Mouse (Mus musculus) neural tube, embryonic 11.5 days (tissue): ENCODE measurements at regions not wholly inside any gene's neighbourhood (a gene's known extent, or its start where the extent isn't known, plus 50 kb on each side); places are given as distances from the start of the nearest gene placed in this dataset.

Experiments used
- ATAC-seq: fragments of 200-750 bp; cut with Nextera tagmentation; 2 replicates; pipeline ENCODE4 v1.8.0; 2017; ENCODE audit warnings: moderate number of reproducible peaks, mild to moderate bottlenecking, moderate TSS enrichment, moderate library complexity; ENCODE audit not compliant: insufficient read depth, low FRiP score, low TSS enrichment
- DNase-seq: peaks from one replicate; pipeline ENCODE4 v3.0.0-alpha.2; 2015; ENCODE audit warnings: low spot score
- H3K27ac ChIP-seq: fragments of 300-500 bp; sonication (generic); 2 replicates; pipeline ENCODE4 v1.5.1; 2014; ENCODE audit warnings: low read depth, mild to moderate bottlenecking, low read length
- H3K27me3 ChIP-seq: fragments of 300-500 bp; sonication (generic); 2 replicates; pipeline ENCODE4 v1.6.1; 2014; ENCODE audit warnings: mild to moderate bottlenecking, low read length, mixed read lengths; ENCODE audit not compliant: control insufficient read depth, insufficient read depth
- H3K36me3 ChIP-seq: fragments of 300-500 bp; sonication (generic); 2 replicates; pipeline ENCODE4 v1.6.1; 2014; ENCODE audit warnings: mild to moderate bottlenecking, low read length, moderate library complexity, mixed read lengths; ENCODE audit not compliant: control insufficient read depth, insufficient read depth
- H3K4me1 ChIP-seq: fragments of 300-500 bp; sonication (generic); 2 replicates; pipeline ENCODE4 v1.6.1; 2014; ENCODE audit warnings: low read length, mixed read lengths; ENCODE audit not compliant: control insufficient read depth, insufficient read depth
- H3K4me2 ChIP-seq: fragments of 300-500 bp; sonication (generic); 2 replicates; pipeline ENCODE4 v1.6.1; 2014; ENCODE audit warnings: low read depth, mild to moderate bottlenecking, moderate library complexity
- H3K4me3 ChIP-seq: fragments of 300-500 bp; sonication (generic); 2 replicates; pipeline ENCODE4 v1.5.1; 2014; ENCODE audit warnings: low read depth, low read length
- H3K9ac ChIP-seq: fragments of 300-500 bp; sonication (generic); 2 replicates; pipeline ENCODE4 v1.6.1; 2014; ENCODE audit warnings: mild to moderate bottlenecking, low read length
- H3K9me3 ChIP-seq: fragments of 300-500 bp; sonication (generic); 2 replicates; pipeline ENCODE4 v1.6.1; 2016; ENCODE audit warnings: low read length; ENCODE audit not compliant: control insufficient read depth
- WGBS: fragments of 180-500 bp; shearing (Covaris S2); extraction: QIAGEN DNeasy Blood & Tissue Kit; methylation state at CpG from one replicate; pipeline ENCODE4 v1.1.7; 2014; 5-methylcytosine and 5-hydroxymethylcytosine counted together

GRCm38 (mm10) chr9:90683319-90683718 is 412.7 kb upstream of the Tbc1d2b start:
- no peak overlapping the region for H3K4me2 ChIP-seq
- no peaks in the 10 kb centered on the region for H3K27me3 ChIP-seq
- H3K27ac ChIP-seq = no peak overlapping the region
- DNase-seq (no peak), ATAC-seq (no peak)
- no peaks in the 10 kb centered on the region for H3K36me3 ChIP-seq
- no peaks in the 10 kb centered on the region for H3K9me3 ChIP-seq
- H3K4me1 ChIP-seq = no peaks in the 10 kb centered on the region
- no peak overlapping the region for H3K4me3 ChIP-seq
- no peak overlapping the region for H3K9ac ChIP-seq
- WGBS = 50% methylated on average over 3 of the region's 3 CpGs

- Histone ChIP-seq H3K4me1 (no peaks in the 10 kb centered on the region; the same call in 1 of the 2 replicates), H3K27me3 (no peaks in the 10 kb centered on the region), H3K4me3 (no peak overlapping the region), H3K27ac (no peak overlapping the region), H3K4me2 (no peak overlapping the region), H3K9me3 (no peaks in the 10 kb centered on the region), H3K36me3 (no peaks in the 10 kb centered on the region), H3K9ac (no peak overlapping the region)
- ATAC-seq = no peak
- 71% methylated on average over 12 of the region's 12 CpGs for WGBS
- DNase-seq = no peak
Measured at GRCm38 (mm10) chr9:90690066-90690465, 419.5 kb upstream of the Tbc1d2b start.

- no peak for ATAC-seq
- H3K27ac ChIP-seq = no peak overlapping the region
Measured at GRCm38 (mm10) chr9:90691137-90691536, 420.5 kb upstream of the Tbc1d2b start.

GRCm38 (mm10) chr9:90691676-90692661 is 421.4 kb upstream of the Tbc1d2b start:
- ATAC-seq = peak; percentile 70
- WGBS = 41% methylated on average over 12 of the region's 12 CpGs
- Histone ChIP-seq H3K27ac (no peak overlapping the region), H3K9me3 (no peaks in the 10 kb centered on the region), H3K36me3 (no peaks in the 10 kb centered on the region), H3K4me1 (no peaks in the 10 kb centered on the region; the same call in 1 of the 2 replicates), H3K27me3 (no peaks in the 10 kb centered on the region), H3K9ac (no peak overlapping the region), H3K4me2 (no peak overlapping the region), H3K4me3 (no peak overlapping the region)
- DNase-seq = peak; percentile 64

More at GRCm38 (mm10) chr9:90691137-90691536, 420.5 kb upstream of the Tbc1d2b start:
- no peaks in the 10 kb centered on the region for H3K27me3 ChIP-seq
- no peak overlapping the region for H3K4me2 ChIP-seq
- H3K36me3 ChIP-seq = no peaks in the 10 kb centered on the region
- no peak overlapping the region for H3K4me3 ChIP-seq
- H3K4me1 ChIP-seq = no peaks in the 10 kb centered on the region; the same call in 1 of the 2 replicates
- no peak for DNase-seq
- no peak overlapping the region for H3K9ac ChIP-seq
- H3K9me3 ChIP-seq = no peaks in the 10 kb centered on the region

GRCm38 (mm10) chr9:90693031-90693671 is 422.5 kb upstream of the Tbc1d2b start:
- WGBS = 20% methylated on average over 9 of the region's 9 CpGs
- Histone ChIP-seq H3K9ac (no peak overlapping the region), H3K4me3 (no peak overlapping the region), H3K27me3 (0 out of 2 replicates have a peak, but pooled peaks cover 2% of the 10 kb centered on the region), H3K36me3 (no peaks in the 10 kb centered on the region), H3K9me3 (no peaks in the 10 kb centered on the region), H3K27ac (peak overlapping the region; percentile 28; the same call in 1 of the 2 replicates), H3K4me2 (no peak overlapping the region), H3K4me1 (no peaks in the 10 kb centered on the region; the same call in 1 of the 2 replicates)
- peak; percentile 64 for DNase-seq
- peak; percentile 80 for ATAC-seq

GRCm38 (mm10) chr9:90694051-90694645 is 423.5 kb upstream of the Tbc1d2b start:
- 0 out of 2 replicates have a peak, but pooled peaks cover 2% of the 10 kb centered on the region for H3K27me3 ChIP-seq
- DNase-seq (no peak), ATAC-seq (no peak)
- no peak overlapping the region for H3K4me2 ChIP-seq
- no peak overlapping the region for H3K4me3 ChIP-seq
- H3K36me3 ChIP-seq = no peaks in the 10 kb centered on the region
- peak overlapping the region; percentile 35 for H3K27ac ChIP-seq
- H3K9ac ChIP-seq = no peak overlapping the region
- no peaks in the 10 kb centered on the region for H3K9me3 ChIP-seq
- H3K4me1 ChIP-seq = no peaks in the 10 kb centered on the region; the same call in 1 of the 2 replicates
- 56% methylated on average over 13 of the region's 13 CpGs for WGBS

GRCm38 (mm10) chr9:90695693-90696092 is 425.1 kb upstream of the Tbc1d2b start:
- no peaks in the 10 kb centered on the region; the same call in 1 of the 2 replicates for H3K4me1 ChIP-seq
- no peak overlapping the region for H3K27ac ChIP-seq
- H3K9ac ChIP-seq = no peak overlapping the region
- H3K4me2 ChIP-seq = no peak overlapping the region
- no peak for ATAC-seq
- H3K4me3 ChIP-seq = no peak overlapping the region
- WGBS = 86% methylated on average over 7 of the region's 7 CpGs
- no peaks in the 10 kb centered on the region for H3K36me3 ChIP-seq
- H3K27me3 ChIP-seq = 0 out of 2 replicates have a peak, but pooled peaks cover 2% of the 10 kb centered on the region
- no peak for DNase-seq
- no peaks in the 10 kb centered on the region for H3K9me3 ChIP-seq

GRCm38 (mm10) chr9:90697279-90698000 is 426.8 kb upstream of the Tbc1d2b start:
- H3K36me3 ChIP-seq = no peaks in the 10 kb centered on the region
- no peak overlapping the region for H3K27ac ChIP-seq
- no peak overlapping the region for H3K4me3 ChIP-seq
- no peaks in the 10 kb centered on the region for H3K9me3 ChIP-seq
- H3K4me2 ChIP-seq = no peak overlapping the region
- no peak for ATAC-seq
- 0 out of 2 replicates have a peak, but pooled peaks cover 2% of the 10 kb centered on the region for H3K27me3 ChIP-seq
- 63% methylated on average over 11 of the region's 11 CpGs for WGBS
- no peak overlapping the region for H3K9ac ChIP-seq
- no peaks in the 10 kb centered on the region; the same call in 1 of the 2 replicates for H3K4me1 ChIP-seq
- no peak for DNase-seq
